ENCODE assay signal across 8 mouse cellular contexts in genomic region chr6:138477611-138478010, GRCm38 (mm10).
DNase-seq lines count a peak whose midpoint lies in the region; ATAC-seq and TF ChIP-seq lines count a peak whose summit lies in the region.

No protein-coding gene starts in this region.

- no peak overlapping the region for H3K9ac ChIP-seq in lung, postnatal 0 days (replicated peaks; ENCODE audit: low read depth)

- H3K4me3 ChIP-seq in lung, postnatal 0 days (ENCODE audit: low read depth, low read length): no peak overlapping the region

- WGBS in lung, postnatal 0 days: 16% methylated on average over 5 of the region's 5 CpGs

- peak; percentile 95 for TF ChIP-seq CTCF in lung, postnatal 0 days (IDR thresholded peaks at IDR 0.05)

- no peak overlapping the region for H3K27ac ChIP-seq in lung, postnatal 0 days (ENCODE audit: low read length)

- DNase-seq in ES-CJ7 (ENCODE audit: low read depth, low spot score): peak; percentile 73
- DNase-seq in adrenal gland, postnatal 10 days: peak; percentile 82
- peak; percentile 57 for DNase-seq in embryo, embryonic 11.5 days (ENCODE audit: low read depth, low spot score)
- peak; percentile 81 for DNase-seq in heart, postnatal 4 days
- peak; percentile 12 for DNase-seq in layer of hippocampus, adult 9-10 months (ENCODE audit: low spot score)
- DNase-seq in lung, postnatal 0 days (ENCODE audit: low spot score): peak; percentile 72
- DNase-seq in right cerebral cortex, postnatal 14 days: peak; percentile 66
- no peak for DNase-seq in B cell, adult 2 months

- H3K4me2 ChIP-seq in lung, postnatal 0 days (replicated peaks; ENCODE audit: low read depth, low read length): no peak overlapping the region

- no peaks in the 10 kb centered on the region for H3K27me3 ChIP-seq in lung, postnatal 0 days (replicated peaks; ENCODE audit: insufficient read depth, low read length)

- no peaks in the 10 kb centered on the region for H3K36me3 ChIP-seq in lung, postnatal 0 days (ENCODE audit: insufficient read depth, low read length)

- no peak for TF ChIP-seq EP300 in lung, postnatal 0 days (IDR thresholded peaks at IDR 0.05)

- H3K9me3 ChIP-seq in lung, postnatal 0 days (ENCODE audit: low read length): no peaks in the 10 kb centered on the region

- no peak for ATAC-seq in lung, postnatal 0 days

- no peaks in the 10 kb centered on the region for H3K4me1 ChIP-seq in lung, postnatal 0 days (ENCODE audit: insufficient read depth, low read depth, low read length)

Comparison
In these comparisons a context has a peak if more than half of its experiments do, and no peak if none do; other contexts are left out.
1. DNase-seq: peak in ES-CJ7 (single experiment), adrenal gland, postnatal 10 days (single experiment), embryo, embryonic 11.5 days (single experiment), heart, postnatal 4 days (single experiment), layer of hippocampus, adult 9-10 months (single experiment), lung, postnatal 0 days (single experiment) and right cerebral cortex, postnatal 14 days (single experiment); none in B cell, adult 2 months (0 of 2).